Mouse (Mus musculus) naive thymus-derived CD4-positive, alpha-beta T cell, adult 2 months (primary cell): ENCODE results near the gene Plppr3.

ENCODE experiments used
- DNase-seq: peaks from one replicate; pipeline ENCODE4 v3.0.0-alpha.2; 2011; ENCODE audit warnings: low read depth

Gene Plppr3

DNA sequence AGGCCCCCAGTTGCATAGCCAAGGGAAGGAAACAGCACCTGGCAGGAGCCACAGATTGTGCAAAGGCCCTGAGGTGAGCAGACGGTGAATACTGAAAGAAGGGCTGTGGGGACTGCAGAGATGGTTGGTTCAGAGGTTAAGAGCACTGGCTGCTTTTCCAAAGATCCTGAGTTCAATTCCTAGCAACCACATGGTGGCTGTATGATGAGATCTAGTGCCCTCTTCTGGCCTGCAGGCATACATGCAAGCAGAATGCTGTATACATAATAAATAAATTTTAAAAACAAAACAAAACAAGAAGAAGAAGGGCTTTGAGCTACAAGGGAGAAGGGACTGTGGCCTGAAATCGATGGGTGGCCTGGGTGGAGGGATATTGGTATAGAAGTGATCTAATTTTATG is 57.3 kb downstream of the Plppr3 start:
- DNase-seq, result no peak

DNA sequence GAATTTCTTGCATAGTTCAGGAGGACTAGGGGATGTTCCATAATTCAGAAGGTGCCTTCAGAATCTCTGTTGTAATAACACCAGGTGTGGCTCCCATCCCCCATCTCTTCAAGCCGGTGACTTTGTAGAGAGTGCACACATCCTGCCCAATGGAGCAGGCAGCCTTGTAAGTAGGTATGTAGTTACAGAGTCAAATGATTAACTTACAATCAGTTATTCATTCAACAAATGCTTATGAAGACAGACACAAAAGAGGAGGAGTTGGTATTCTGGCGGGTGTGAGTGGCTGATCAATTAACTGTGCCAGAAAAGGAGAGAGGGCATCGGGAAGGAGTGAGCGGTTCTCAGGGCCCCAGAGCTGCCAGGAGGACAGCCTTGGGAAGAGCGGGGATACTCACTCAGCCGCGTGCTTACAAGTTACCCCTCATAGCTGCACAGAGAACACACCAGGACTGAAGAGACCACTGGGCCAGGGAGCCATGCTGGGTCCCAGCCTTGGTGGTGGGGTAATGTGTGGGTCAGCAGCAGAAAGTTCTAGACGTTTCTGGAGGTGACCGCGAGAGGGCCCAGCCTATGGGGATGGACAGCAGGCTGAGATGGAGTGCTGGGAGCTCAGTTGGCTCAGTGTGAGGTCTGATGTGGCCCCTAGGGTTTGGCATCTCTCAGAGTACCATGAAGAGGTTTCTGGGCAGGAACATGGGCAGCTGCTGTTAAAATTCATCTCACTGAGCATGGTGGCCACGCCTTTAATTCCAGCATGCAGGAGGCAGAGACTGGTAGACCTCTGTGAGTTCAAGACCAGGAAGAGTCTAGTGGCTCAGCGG is 58.6 kb downstream of the Plppr3 start:
- DNase-seq, result no peak

DNA sequence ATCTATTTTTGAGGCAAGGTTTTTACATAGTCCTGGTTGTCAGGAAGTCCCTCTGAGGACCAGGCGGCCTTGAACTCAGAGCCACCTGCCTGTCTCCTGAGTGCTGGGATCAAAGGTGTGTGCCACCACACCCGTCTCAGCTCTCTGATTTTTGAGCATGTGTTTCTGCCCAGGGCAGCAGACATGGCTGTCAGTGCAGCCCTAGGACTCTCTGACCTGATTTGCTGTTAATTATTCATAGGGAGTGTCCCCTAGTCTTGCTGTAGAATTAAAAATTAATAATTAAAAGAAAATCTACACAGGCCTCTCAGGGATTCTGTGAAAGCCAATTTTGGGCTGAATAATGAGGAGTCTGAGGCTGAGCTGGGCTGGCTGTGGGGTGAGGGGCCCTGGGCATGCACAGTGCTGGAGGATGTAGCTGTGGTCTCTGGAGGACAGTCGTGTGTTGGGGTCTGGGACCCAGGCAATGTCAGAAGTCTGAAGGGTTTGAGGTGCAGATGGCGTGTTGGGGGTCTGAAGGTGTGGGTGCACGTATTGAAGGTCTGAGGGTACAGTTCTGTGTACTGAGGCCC is 60.1 kb downstream of the Plppr3 start:
- no peak for DNase-seq

- peak; percentile 82 for DNase-seq
These were observed 62.4 kb downstream of the Plppr3 start for GRCm38 (mm10) chr10:79811736-79812637.
